Mouse (Mus musculus) erythroblast, embryonic 14.5 days (primary cell): ENCODE data around the gene Exoc3l. TPM values are rescaled to one million over a fixed set of nuclear protein-coding genes. Genes with fewer than 3 reads are reported as not detected.

Experiments
- H3K27me3 ChIP-seq: 2 replicates; pipeline ENCODE4 v1.6.1; 2012; ENCODE audit warnings: inconsistent platforms; ENCODE audit not compliant: control insufficient read depth
- H3K36me3 ChIP-seq: 2 replicates; pipeline ENCODE4 v1.6.1; 2012; ENCODE audit warnings: mild to moderate bottlenecking, inconsistent platforms; ENCODE audit not compliant: control insufficient read depth
- H3K4me1 ChIP-seq: 2 replicates; pipeline ENCODE4 v1.6.1; 2012; ENCODE audit warnings: inconsistent platforms; ENCODE audit not compliant: control insufficient read depth
- H3K4me3 ChIP-seq: replicated peaks from 2 replicates; pipeline ENCODE3; 2012; ENCODE audit warnings: moderate library complexity, mild to moderate bottlenecking, inconsistent platforms
- H3K9me3 ChIP-seq: 2 replicates; pipeline ENCODE4 v1.6.1; 2012; ENCODE audit warnings: low read length, inconsistent platforms, mixed read lengths; ENCODE audit not compliant: control insufficient read depth
- GATA1 ChIP-seq: IDR thresholded peaks from 2 replicates; pipeline ENCODE4 v1.6.1; 2012; ENCODE audit warnings: low read length, inconsistent platforms, mixed read lengths
- TAL1 ChIP-seq: IDR thresholded peaks from 3 replicates; pipeline ENCODE4 v1.6.1; 2012; ENCODE audit warnings: low read length, inconsistent platforms, mixed read lengths
- polyA plus RNA-seq: library from polyadenylated mRNA; stranded (reverse); fragments of >175 nt; gene quantifications from 2 replicates; pipeline ENCODE4 v1.2.3, GENCODE M21; 2012

Gene Exoc3l
- polyA plus RNA-seq, 1 experiment = 1.6 TPM

DNA sequence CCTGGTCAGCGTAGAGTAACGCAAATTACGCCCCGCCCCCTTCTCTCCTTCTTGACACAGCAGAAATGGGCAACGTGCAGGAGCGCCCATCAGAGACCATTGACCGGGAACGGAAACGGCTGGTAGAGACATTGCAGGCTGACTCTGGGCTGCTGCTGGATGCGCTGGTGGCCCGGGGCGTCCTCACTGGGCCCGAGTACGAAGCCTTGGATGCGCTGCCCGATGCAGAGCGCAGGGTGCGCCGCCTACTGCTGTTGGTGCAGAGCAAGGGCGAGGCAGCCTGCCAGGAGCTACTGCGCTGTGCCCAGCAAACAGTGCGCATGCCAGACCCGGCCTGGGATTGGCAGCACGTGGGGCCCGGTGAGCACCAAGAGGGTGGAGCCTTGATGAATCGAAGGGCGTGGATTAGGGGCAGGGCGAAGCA is 17.0 kb downstream of the Exoc3l start:
- H3K27me3 ChIP-seq = peaks cover 90% of the 10 kb centered on the region
- peaks cover 38% of the 10 kb centered on the region for H3K4me1 ChIP-seq
- H3K4me3 ChIP-seq = peak overlapping the region; percentile 22
- no peaks in the 10 kb centered on the region; the same call in 1 of the 2 replicates for H3K9me3 ChIP-seq
- no peaks in the 10 kb centered on the region for H3K36me3 ChIP-seq
- TF ChIP-seq TAL1 (no peak), GATA1 (no peak)

DNA sequence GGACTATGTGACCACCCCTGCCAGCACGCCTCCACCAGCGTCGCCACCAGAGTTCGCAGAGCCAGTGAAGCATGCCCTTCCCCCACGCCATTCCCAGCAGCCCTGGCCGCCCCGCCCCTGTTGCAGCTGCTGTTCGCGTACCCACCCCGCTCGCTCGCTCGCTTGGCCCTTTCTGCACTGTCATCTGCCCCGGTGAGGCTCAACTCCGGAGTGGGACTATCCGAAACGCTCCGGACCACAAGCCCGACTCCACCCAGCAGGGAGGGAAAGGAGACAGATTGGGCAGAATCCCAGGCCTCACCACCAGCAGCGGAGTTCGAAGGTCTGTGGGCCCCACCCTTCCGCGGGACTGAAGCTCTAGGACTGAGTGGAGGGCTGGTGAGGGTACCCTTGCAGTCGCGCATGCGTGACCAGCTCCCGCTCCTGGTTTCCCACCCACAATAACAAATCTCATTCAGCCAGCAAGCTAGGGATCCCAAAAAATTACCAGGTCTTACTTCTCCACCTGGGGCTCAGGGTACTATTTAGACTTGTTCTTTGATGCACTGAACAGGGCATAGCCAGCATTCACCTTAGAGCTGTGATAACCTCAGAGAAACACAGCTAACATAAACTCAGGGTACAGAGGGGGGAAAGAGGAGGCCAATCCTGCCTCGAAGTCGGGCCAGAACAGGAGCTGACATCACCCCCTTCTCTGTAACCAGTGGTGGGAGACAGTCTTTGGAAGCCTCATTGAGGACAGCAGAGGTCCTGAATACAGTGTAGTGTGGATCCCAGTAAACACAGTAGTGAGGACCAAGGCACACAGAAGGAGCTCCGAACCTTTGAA is 19.4 kb downstream of the Exoc3l start:
- Histone ChIP-seq H3K4me1 (peaks cover 24% of the 10 kb centered on the region), H3K9me3 (no peaks in the 10 kb centered on the region; the same call in 1 of the 2 replicates), H3K27me3 (peaks cover 98% of the 10 kb centered on the region), H3K36me3 (no peaks in the 10 kb centered on the region), H3K4me3 (peak overlapping the region; percentile 28)
- TF ChIP-seq GATA1 (no peak), TAL1 (no peak)

DNA sequence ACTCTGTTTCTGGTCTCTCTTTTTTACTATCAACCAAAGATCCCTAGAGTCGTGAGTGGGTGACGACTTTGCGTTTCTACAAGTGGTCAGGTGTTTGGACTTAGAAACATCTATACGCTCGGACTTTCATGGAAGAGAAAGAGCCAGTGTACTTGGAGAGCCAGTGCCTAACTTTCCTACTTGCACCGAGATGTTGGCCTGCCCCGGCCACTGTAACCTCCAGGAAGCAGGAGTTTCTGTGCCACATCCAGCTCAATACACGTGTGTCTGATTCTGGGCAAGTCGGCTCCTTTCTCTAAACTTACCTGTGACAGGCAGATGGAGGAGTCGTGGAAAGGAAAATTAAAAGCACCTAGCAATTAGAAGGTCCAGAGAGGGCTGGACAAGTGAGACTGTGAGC is 20.1 kb downstream of the Exoc3l start, which contains the start of gene Nol3:
Gene Nol3, plus strand, starts transcription at position 301 of the 400 bp plus-strand sequence.
- Histone ChIP-seq H3K36me3 (no peaks in the 10 kb centered on the region), H3K27me3 (peaks cover 99% of the 10 kb centered on the region), H3K4me3 (peak within 1 kb of the TSS; percentile 28), H3K4me1 (peaks cover 24% of the 10 kb centered on the region), H3K9me3 (peaks cover under 1% of the 10 kb centered on the region; the same call in 1 of the 2 replicates)
- TF ChIP-seq TAL1 (no peak), GATA1 (no peak)

DNA sequence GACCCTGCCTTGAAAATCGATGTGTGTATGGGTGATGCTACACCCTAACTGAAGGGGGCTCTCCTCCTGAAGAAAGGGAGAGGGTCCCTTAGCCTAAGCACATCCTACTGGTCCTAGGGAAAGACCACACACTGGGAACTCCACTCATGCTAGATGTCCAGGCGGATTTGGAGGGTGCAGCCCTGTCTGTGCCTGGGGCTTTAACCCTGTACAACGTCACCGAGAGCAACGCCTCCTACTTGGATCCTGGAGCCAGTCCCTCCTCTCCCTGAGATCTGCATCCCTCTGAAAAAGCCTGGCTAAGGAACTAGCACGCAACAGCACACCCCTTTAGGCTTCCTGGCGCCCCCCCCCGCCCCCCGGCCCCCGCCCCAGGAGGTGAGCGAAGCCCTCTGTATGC is 20.5 kb downstream of the Exoc3l start:
- Histone ChIP-seq H3K9me3 (peaks cover 4% of the 10 kb centered on the region; the same call in 1 of the 2 replicates), H3K27me3 (peaks cover 100% of the 10 kb centered on the region), H3K36me3 (no peaks in the 10 kb centered on the region), H3K4me1 (peaks cover 26% of the 10 kb centered on the region), H3K4me3 (no peak overlapping the region)
- TF ChIP-seq GATA1 = no peak
- no peak for TF ChIP-seq TAL1

DNA sequence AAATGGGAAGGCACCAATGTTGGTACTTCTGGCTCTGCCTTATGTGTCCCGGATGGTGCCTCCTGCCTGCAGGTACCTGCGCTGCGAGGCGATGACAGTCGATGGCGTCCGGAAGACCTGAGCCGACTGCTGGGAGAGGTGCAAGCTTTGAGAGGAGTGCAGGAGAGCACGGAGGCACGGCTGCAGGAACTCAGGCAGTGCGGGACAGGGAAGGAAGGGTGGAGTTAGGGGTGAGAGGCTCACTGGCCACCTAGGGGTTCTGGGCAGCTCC is 25.1 kb downstream of the Exoc3l start:
- Histone ChIP-seq H3K4me3 (no peak overlapping the region), H3K4me1 (peaks cover 26% of the 10 kb centered on the region), H3K36me3 (no peaks in the 10 kb centered on the region), H3K27me3 (peaks cover 99% of the 10 kb centered on the region), H3K9me3 (peaks cover 34% of the 10 kb centered on the region)
- TF ChIP-seq TAL1 (no peak), GATA1 (no peak)

DNA sequence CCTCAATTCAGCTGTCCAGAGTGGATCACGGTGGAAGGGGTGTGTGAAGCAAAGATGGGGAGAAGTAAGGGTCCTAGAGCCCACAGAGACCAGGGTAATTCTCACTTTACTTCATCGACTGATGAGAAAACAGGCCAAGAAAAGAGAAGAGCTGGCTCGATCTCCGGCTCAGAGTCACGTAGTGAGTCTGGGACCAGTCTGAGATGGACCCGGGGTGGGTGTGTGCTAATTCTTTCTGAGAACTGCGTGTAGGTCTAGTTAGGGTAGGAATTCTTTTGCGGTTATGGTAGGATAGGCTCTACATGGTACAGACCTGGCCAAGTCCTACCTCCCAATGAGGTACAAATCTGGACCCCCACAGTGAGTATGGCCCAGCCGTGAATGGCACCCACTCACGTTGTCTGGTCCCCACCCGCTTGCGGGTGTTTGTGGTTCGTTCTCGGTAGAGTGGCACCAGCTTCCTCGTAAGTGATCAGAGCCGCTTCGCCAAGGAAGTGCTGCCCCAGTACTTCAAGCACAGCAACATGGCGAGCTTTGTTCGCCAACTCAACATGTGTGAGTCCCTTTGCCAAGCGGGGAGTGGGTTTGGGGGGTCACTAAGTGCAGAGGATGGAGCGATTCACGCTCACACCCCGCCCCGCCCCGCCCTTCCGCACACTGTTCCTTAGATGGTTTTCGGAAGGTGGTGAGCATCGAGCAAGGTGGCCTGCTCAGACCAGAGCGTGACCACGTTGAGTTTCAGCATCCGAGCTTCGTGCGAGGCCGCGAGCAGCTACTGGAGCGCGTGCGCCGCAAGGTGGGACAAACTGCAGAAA is 25.6 kb downstream of the Exoc3l start:
- H3K4me1 ChIP-seq = peaks cover 26% of the 10 kb centered on the region
- no peaks in the 10 kb centered on the region for H3K36me3 ChIP-seq
- no peak overlapping the region for H3K4me3 ChIP-seq
- H3K9me3 ChIP-seq = peaks cover 34% of the 10 kb centered on the region
- TF ChIP-seq TAL1 (no peak), GATA1 (no peak)
- H3K27me3 ChIP-seq = peaks cover 99% of the 10 kb centered on the region

DNA sequence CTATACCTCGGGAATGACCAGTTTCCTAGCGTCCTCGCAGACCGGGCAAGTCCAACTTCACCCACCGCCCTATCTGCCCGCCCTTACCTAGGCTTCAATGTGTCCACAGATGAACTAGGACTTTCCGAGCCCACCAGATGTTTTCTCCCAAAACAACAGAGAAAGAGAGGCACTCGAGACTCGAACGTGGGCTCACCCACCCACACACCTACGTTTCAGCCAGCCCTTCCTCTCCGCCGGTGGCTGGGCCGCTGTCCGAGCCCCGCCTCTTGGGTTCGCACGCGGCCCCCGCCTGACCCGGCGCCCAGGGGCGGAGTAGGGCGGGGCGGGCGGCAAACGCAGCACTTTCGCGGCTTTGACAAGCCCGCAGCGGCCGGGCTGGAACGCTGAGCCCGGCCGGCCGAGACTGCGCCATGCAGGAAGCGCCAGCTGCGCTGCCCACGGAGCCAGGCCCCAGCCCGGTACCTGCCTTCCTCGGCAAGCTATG is 26.4 kb downstream of the Exoc3l start, which contains the start of gene Hsf4:
Gene Hsf4, plus strand, starts transcription at position 341 of the 487 bp plus-strand sequence.
- Histone ChIP-seq H3K36me3 (no peaks in the 10 kb centered on the region), H3K27me3 (peaks cover 99% of the 10 kb centered on the region), H3K9me3 (peaks cover 34% of the 10 kb centered on the region), H3K4me1 (peaks cover 34% of the 10 kb centered on the region), H3K4me3 (peak within 1 kb of the TSS; percentile 23)
- TF ChIP-seq TAL1 = no peak
- no peak for TF ChIP-seq GATA1

DNA sequence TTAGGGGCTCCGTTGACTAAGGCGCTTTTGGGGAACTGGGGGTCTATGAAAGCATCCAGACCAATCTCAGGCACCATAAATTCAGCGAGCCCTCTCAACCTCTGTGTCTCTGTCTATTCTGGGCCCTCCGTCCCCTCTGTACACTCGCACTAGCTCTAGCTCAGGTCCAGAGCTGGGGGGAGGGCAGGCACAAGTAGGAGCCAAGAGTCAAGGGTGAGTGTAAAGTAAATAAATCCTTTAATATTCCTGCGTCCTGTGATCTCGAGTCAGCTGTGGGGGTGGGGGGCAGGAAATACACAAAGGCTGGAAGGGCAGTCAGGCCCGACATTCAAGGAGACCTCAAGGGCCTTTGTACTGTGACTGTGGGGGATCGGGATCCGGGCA is 26.8 kb downstream of the Exoc3l start:
- peaks cover 97% of the 10 kb centered on the region for H3K27me3 ChIP-seq
- no peaks in the 10 kb centered on the region for H3K36me3 ChIP-seq
- no peak for TF ChIP-seq TAL1
- TF ChIP-seq GATA1 = no peak
- peaks cover 38% of the 10 kb centered on the region for H3K4me1 ChIP-seq
- H3K4me3 ChIP-seq = no peak overlapping the region
- H3K9me3 ChIP-seq = peaks cover 34% of the 10 kb centered on the region
